8 mouse cellular contexts compared by ENCODE assay signal in the genomic region with DNA sequence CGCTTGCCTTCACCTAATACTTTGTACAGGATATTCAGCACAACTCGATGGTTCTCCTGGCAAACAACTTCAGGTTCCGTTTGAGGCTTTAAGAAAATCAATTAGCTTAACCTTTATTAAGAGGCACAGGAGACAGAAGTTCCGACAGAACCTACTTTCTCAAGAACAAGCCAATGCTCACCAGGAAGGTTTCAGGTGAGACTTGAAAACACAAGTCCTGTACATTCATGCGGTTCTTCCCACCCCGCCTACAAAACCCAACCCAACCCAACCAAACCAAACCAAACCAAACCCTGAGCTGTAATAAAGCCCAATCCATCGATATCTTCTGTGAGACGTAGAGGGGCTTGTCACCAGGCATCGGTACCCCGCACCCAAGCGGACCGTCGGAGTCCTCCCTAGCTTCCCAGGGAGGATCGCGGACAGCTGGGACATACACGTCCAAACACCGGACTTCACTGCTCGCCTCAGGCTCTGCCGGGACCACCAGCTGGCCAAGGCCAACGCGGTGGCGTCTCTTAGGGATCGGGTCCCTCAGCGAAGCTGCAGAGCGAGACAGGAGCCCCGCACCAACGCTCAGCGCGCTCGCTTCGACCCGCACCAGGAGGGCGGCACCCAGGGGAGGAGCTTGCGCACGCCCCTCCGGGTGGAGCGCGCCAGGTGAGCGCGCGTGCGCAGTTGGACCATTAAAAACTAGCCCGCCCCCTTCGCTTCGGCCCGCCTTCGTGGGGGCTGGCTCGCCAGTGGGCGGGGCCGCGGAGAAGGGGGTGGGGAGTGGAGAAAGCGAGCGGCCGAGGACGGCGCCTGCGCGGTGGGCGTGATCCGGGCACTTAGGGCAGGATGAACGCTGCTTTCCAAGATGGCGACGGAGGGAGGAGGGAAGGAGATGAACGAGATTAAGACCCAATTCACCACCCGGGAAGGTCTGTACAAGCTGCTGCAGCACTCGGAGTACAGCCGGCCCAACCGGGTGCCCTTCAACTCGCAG. TPM values are rescaled to one million over a fixed set of nuclear protein-coding genes. Genes with fewer than 3 reads are reported as not detected.
A peak's percentile ranks its signal among the peaks of the same experiment; 100 is the strongest.
DNase-seq lines count a peak whose midpoint lies in the region; ATAC-seq and TF ChIP-seq lines count a peak whose summit lies in the region.

A gene (plus strand): TSS at position 775 of the 988 bp plus-strand sequence.

- peak within 1 kb of the TSS; percentile 93 for H3K27ac ChIP-seq in forebrain, embryonic 10.5 days
- peak within 1 kb of the TSS; percentile 75 for H3K27ac ChIP-seq in heart, embryonic 15.5 days
- peak within 1 kb of the TSS; percentile 73 for H3K27ac ChIP-seq in liver, embryonic 14.5 days
- H3K27ac ChIP-seq in neural tube, embryonic 11.5 days (ENCODE audit: low read depth, low read length): 0 out of 2 replicates have a peak within 1 kb of the TSS, but pooled peaks have one; percentile 55
- H3K27ac ChIP-seq in stomach, postnatal 0 days (replicated peaks): peak within 1 kb of the TSS; percentile 87

- peak within 1 kb of the TSS; percentile 100 for H3K4me3 ChIP-seq in forebrain, embryonic 10.5 days
- peak within 1 kb of the TSS; percentile 89 for H3K4me3 ChIP-seq in heart, embryonic 15.5 days
- H3K4me3 ChIP-seq in liver, embryonic 14.5 days (ENCODE audit: insufficient read depth in 1 of 2, low read depth in 2 of 2, low read length in 2 of 2): peak within 1 kb of the TSS; percentile 89 to 100
- H3K4me3 ChIP-seq in neural tube, embryonic 11.5 days (ENCODE audit: low read depth, low read length): peak within 1 kb of the TSS; percentile 93
- H3K4me3 ChIP-seq in stomach, postnatal 0 days (ENCODE audit: low read depth, low read length): peak within 1 kb of the TSS; percentile 100

- peak; percentile 86 for ATAC-seq in CD4-positive, CD25-positive, alpha-beta regulatory T cell, adult 4 months
- peak; percentile 98 for ATAC-seq in heart, embryonic 15.5 days (replicated peaks; ENCODE audit: insufficient number of reproducible peaks, insufficient read depth, low FRiP score, low read depth)
- peak; percentile 95 for ATAC-seq in liver, embryonic 14.5 days (ENCODE audit: insufficient read depth)
- ATAC-seq in neural tube, embryonic 11.5 days (ENCODE audit: insufficient read depth, low FRiP score, low TSS enrichment): peak; percentile 91
- peak; percentile 98 for ATAC-seq in stomach, postnatal 0 days (ENCODE audit: low FRiP score, low TSS enrichment)

- DNase-seq in c-Kit-negative CD71-positive TER-119-positive erythroid progenitor cells, embryonic 14.5 days (ENCODE audit: low read depth, low spot score): peak; percentile 96
- DNase-seq in forebrain, embryonic 10.5 days (ENCODE audit: extremely low spot score, low spot score): peak; percentile 99
- DNase-seq in kidney, postnatal 25 days: peak; percentile 98
- DNase-seq in liver, embryonic 14.5 days (ENCODE audit: low read depth in 3 of 3, low spot score in 3 of 3): peak; percentile 92
- peak; percentile 98 for DNase-seq in neural tube, embryonic 11.5 days (ENCODE audit: low spot score)
- DNase-seq in stomach, postnatal 0 days (ENCODE audit: low spot score): peak; percentile 99

- H3K9me3 ChIP-seq in forebrain, embryonic 10.5 days: no peaks in the 10 kb centered on the region; the same call in 1 of the 2 replicates
- H3K9me3 ChIP-seq in heart, embryonic 15.5 days (replicated peaks): no peaks in the 10 kb centered on the region
- H3K9me3 ChIP-seq in liver, embryonic 14.5 days (ENCODE audit: control insufficient read depth, low read length): no peaks in the 10 kb centered on the region
- no peaks in the 10 kb centered on the region for H3K9me3 ChIP-seq in neural tube, embryonic 11.5 days (ENCODE audit: control insufficient read depth, low read length)
- no peaks in the 10 kb centered on the region for H3K9me3 ChIP-seq in stomach, postnatal 0 days (ENCODE audit: control insufficient read depth, low read length)

- H3K27me3 ChIP-seq in forebrain, embryonic 10.5 days (ENCODE audit: poor library complexity, severe bottlenecking): peaks cover 30% of the 10 kb centered on the region
- 0 out of 2 replicates have a peak, but pooled peaks cover 6% of the 10 kb centered on the region for H3K27me3 ChIP-seq in heart, embryonic 15.5 days
- H3K27me3 ChIP-seq in liver, embryonic 14.5 days (ENCODE audit: control insufficient read depth, insufficient read depth, low read length): peaks cover 3% of the 10 kb centered on the region
- H3K27me3 ChIP-seq in neural tube, embryonic 11.5 days (ENCODE audit: control insufficient read depth, insufficient read depth, low read length): peaks cover 4% of the 10 kb centered on the region; the same call in 1 of the 2 replicates
- H3K27me3 ChIP-seq in stomach, postnatal 0 days (ENCODE audit: control insufficient read depth, insufficient read depth, low read length): no peaks in the 10 kb centered on the region

- TF ChIP-seq EP300 in liver, embryonic 14.5 days (IDR thresholded peaks at IDR 0.05; ENCODE audit: low read depth): no peak
- no peak for TF ChIP-seq EP300 in stomach, postnatal 0 days (optimal IDR thresholded peaks at IDR 0.05)

- peak within 1 kb of the TSS; percentile 86 for H3K4me2 ChIP-seq in heart, embryonic 15.5 days
- peak within 1 kb of the TSS; percentile 92 for H3K4me2 ChIP-seq in liver, embryonic 14.5 days (ENCODE audit: low read depth)
- peak within 1 kb of the TSS; percentile 91 for H3K4me2 ChIP-seq in neural tube, embryonic 11.5 days (ENCODE audit: low read depth)
- H3K4me2 ChIP-seq in stomach, postnatal 0 days (replicated peaks; ENCODE audit: low read depth): peak within 1 kb of the TSS; percentile 85

- 1% methylated on average over 69 of the region's 69 CpGs for WGBS in forebrain, embryonic 10.5 days
- WGBS in heart, embryonic 15.5 days: 1% methylated on average over 69 of the region's 69 CpGs
- under 1% methylated on average over 69 of the region's 69 CpGs for WGBS in liver, embryonic 14.5 days (ENCODE audit: insufficient replicate concordance)
- WGBS in neural tube, embryonic 11.5 days: 1% methylated on average over 68 of the region's 69 CpGs
- under 1% methylated on average over 69 of the region's 69 CpGs for WGBS in stomach, postnatal 0 days

- H3K4me1 ChIP-seq in forebrain, embryonic 10.5 days: peaks cover 29% of the 10 kb centered on the region
- peaks cover 19% of the 10 kb centered on the region for H3K4me1 ChIP-seq in heart, embryonic 15.5 days (replicated peaks)
- peaks cover 9 to 13% of the 10 kb centered on the region in 2 experiments for H3K4me1 ChIP-seq in liver, embryonic 14.5 days (replicated peaks; ENCODE audit: control insufficient read depth in 2 of 2, insufficient read depth in 2 of 2, low read length in 1 of 2)
- H3K4me1 ChIP-seq in neural tube, embryonic 11.5 days (ENCODE audit: control insufficient read depth, insufficient read depth, low read length): peaks cover 9% of the 10 kb centered on the region; the same call in 1 of the 2 replicates
- peaks cover 7% of the 10 kb centered on the region for H3K4me1 ChIP-seq in stomach, postnatal 0 days (replicated peaks; ENCODE audit: control insufficient read depth, insufficient read depth)

- peaks cover 12% of the 10 kb centered on the region; the same call in 1 of the 2 replicates for H3K36me3 ChIP-seq in forebrain, embryonic 10.5 days (replicated peaks)
- H3K36me3 ChIP-seq in heart, embryonic 15.5 days: no peaks in the 10 kb centered on the region
- H3K36me3 ChIP-seq in liver, embryonic 14.5 days (replicated peaks; ENCODE audit: control insufficient read depth, insufficient read depth, low read depth): no peaks in the 10 kb centered on the region
- H3K36me3 ChIP-seq in neural tube, embryonic 11.5 days (ENCODE audit: control insufficient read depth, insufficient read depth, low read length): no peaks in the 10 kb centered on the region
- H3K36me3 ChIP-seq in stomach, postnatal 0 days (ENCODE audit: control insufficient read depth, insufficient read depth, low read length): no peaks in the 10 kb centered on the region

- no peak for TF ChIP-seq CTCF in liver, embryonic 14.5 days (IDR thresholded peaks at IDR 0.05; ENCODE audit: low read depth)
- no peak for TF ChIP-seq CTCF in stomach, postnatal 0 days (IDR thresholded peaks at IDR 0.05; ENCODE audit: low read depth)

- H3K9ac ChIP-seq in heart, embryonic 15.5 days: peak within 1 kb of the TSS; percentile 92
- H3K9ac ChIP-seq in liver, embryonic 14.5 days (replicated peaks): peak within 1 kb of the TSS; percentile 98
- peak within 1 kb of the TSS; percentile 89 for H3K9ac ChIP-seq in neural tube, embryonic 11.5 days (ENCODE audit: low read length)
- H3K9ac ChIP-seq in stomach, postnatal 0 days (ENCODE audit: low read length): peak within 1 kb of the TSS; percentile 96

RNA-seq across cellular contexts. Expression of the gene that starts here (rescaled TPM):
- polyA plus RNA-seq in CD4-positive, CD25-positive, alpha-beta regulatory T cell, adult 4 months (2017; shearing (Covaris generic)): 10 to 100 TPM; 30.2 to 34.0 TPM
- polyA plus RNA-seq in forebrain, embryonic 10.5 days (2016; fragmentation: Nextera tagmentation; extraction: Ambion mirVana): 22.5 and 23.5 TPM in 2 replicates
- polyA plus RNA-seq in heart, embryonic 15.5 days (2015; fragmentation: Nextera tagmentation; extraction: Ambion mirVana): 14.7 and 17.8 TPM in 2 replicates
- 9.1 and 10.1 TPM in 2 replicates for polyA plus RNA-seq in liver, embryonic 14.5 days (2012; rRNA removed)
- polyA plus RNA-seq in liver, embryonic 14.5 days (2014; fragmentation: Nextera tagmentation; extraction: Ambion mirVana): 7.5 and 8.8 TPM in 2 replicates
- 23.6 and 26.2 TPM in 2 replicates for polyA plus RNA-seq in neural tube, embryonic 11.5 days (2014; fragmentation: Nextera tagmentation; extraction: Ambion mirVana)
- polyA plus RNA-seq in stomach, postnatal 0 days (2015; fragmentation: Nextera tagmentation; extraction: Ambion mirVana): 12.8 and 14.0 TPM in 2 replicates

Comparison
In these comparisons a context has a peak if more than half of its experiments do, and no peak if none do; other contexts are left out.
1. Peak in every context shown above with its lines: DNase-seq, ATAC-seq, H3K4me3 ChIP-seq and H3K27ac ChIP-seq.